Mouse (Mus musculus): ENCODE measurements at regions not wholly inside any gene's neighbourhood (a gene's known extent, or its start where the extent isn't known, plus 50 kb on each side); places are given as distances from the start of the nearest gene placed in this dataset.

GRCm38 (mm10) chr1:155472112-155472955 is 55.1 kb upstream of the Xpr1 start:
- peak; percentile 66 for DNase-seq

- DNase-seq, result no peak
Measured at GRCm38 (mm10) chr1:155472956-155473646, 55.9 kb upstream of the Xpr1 start.

- no peak for DNase-seq
Measured at GRCm38 (mm10) chr1:155474973-155475372, 57.8 kb upstream of the Xpr1 start.

GRCm38 (mm10) chr1:155476237-155476636 is 59.0 kb upstream of the Xpr1 start:
- no peak for DNase-seq

GRCm38 (mm10) chr1:155482148-155482547 is 64.9 kb upstream of the Xpr1 start:
- DNase-seq, result no peak

- no peak for DNase-seq
Measured at GRCm38 (mm10) chr1:155482760-155483159, 65.5 kb upstream of the Xpr1 start.

- no peak for DNase-seq
Measured at GRCm38 (mm10) chr1:155483693-155484092, 66.5 kb upstream of the Xpr1 start.

- no peak for DNase-seq
Measured at GRCm38 (mm10) chr1:155487796-155488195, 70.1 kb upstream of the Acbd6 start.

GRCm38 (mm10) chr1:155488966-155489661 is 68.8 kb upstream of the Acbd6 start:
- DNase-seq, result no peak

GRCm38 (mm10) chr1:155490131-155490530 is 67.8 kb upstream of the Acbd6 start:
- DNase-seq, result peak; percentile 36

GRCm38 (mm10) chr1:155491205-155492026 is 66.5 kb upstream of the Acbd6 start:
- DNase-seq, result peak; percentile 48

- DNase-seq, result no peak
Measured at GRCm38 (mm10) chr1:155493333-155493732, 64.6 kb upstream of the Acbd6 start.

GRCm38 (mm10) chr1:155493799-155494198 is 64.1 kb upstream of the Acbd6 start:
- no peak for DNase-seq

GRCm38 (mm10) chr1:155494347-155494746 is 63.6 kb upstream of the Acbd6 start:
- DNase-seq, result peak; percentile 33

GRCm38 (mm10) chr1:155499735-155500134 is 58.2 kb upstream of the Acbd6 start:
- no peak for DNase-seq

GRCm38 (mm10) chr1:155502867-155503266 is 55.1 kb upstream of the Acbd6 start:
- DNase-seq, result no peak

GRCm38 (mm10) chr1:155504581-155505328 is 53.2 kb upstream of the Acbd6 start:
- no peak for DNase-seq

GRCm38 (mm10) chr1:155505361-155506077 is 52.4 kb upstream of the Acbd6 start:
- DNase-seq, result no peak
